Mouse (Mus musculus) thymus, postnatal 4 days (tissue): Measurements from ENCODE around the gene Olfr1118.
"Not testable (repeated sequence)": the region's sequence is repeated elsewhere in the genome, so short reads cannot be mapped to it uniquely, and the experiment has no call there.

Source experiments
- DNase-seq: peaks from one replicate; pipeline ENCODE4 v3.0.0; 2021

Olfr1118 gene

GRCm38 (mm10) chr2:87307281-87307680 is at the start of gene Olfr1118:
TSS of gene Olfr1118 (plus strand) at chr2:87307581.
- no peak for DNase-seq

GRCm38 (mm10) chr2:87267234-87267633 is 40.1 kb upstream of the Olfr1118 start, which contains the start of gene Olfr1116:
TSS of gene Olfr1116 (plus strand) at chr2:87267534.
- DNase-seq: no peak

DNA sequence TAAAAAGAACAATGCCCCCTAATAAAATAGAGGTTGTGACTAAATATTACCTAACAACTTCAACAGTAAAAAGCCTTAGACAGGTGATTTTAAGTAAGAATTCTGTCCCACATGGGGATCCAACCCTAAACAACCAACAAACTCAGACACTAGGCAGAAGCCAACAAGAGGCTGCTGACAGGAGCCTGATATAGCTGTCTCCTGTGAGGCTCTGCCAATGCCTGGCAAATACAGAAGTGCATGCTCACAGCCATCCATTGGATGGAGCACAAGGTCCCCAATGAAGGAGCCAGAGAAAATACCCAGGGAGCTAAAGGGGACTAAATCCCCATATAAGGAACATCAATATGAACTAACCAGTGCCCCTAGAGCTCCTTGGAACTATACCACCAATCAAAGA is 13.4 kb upstream of the Olfr1118 start:
- not testable (repeated sequence) for DNase-seq

GRCm38 (mm10) chr2:87354515-87354914 is 47.1 kb downstream of the Olfr1118 start, which contains the start of gene Olfr1120:
TSS of gene Olfr1120 (plus strand) at chr2:87354815.
- no peak for DNase-seq

- DNase-seq: not testable (repeated sequence)
Observed at GRCm38 (mm10) chr2:87360121-87360520, 52.7 kb downstream of the Olfr1118 start.
